Mouse (Mus musculus): ENCODE measurements around the gene Eri2.
"Not testable (repeated sequence)": the region's sequence is repeated elsewhere in the genome, so short reads cannot be mapped to it uniquely, and the experiment has no call there.

Eri2 gene

DNA sequence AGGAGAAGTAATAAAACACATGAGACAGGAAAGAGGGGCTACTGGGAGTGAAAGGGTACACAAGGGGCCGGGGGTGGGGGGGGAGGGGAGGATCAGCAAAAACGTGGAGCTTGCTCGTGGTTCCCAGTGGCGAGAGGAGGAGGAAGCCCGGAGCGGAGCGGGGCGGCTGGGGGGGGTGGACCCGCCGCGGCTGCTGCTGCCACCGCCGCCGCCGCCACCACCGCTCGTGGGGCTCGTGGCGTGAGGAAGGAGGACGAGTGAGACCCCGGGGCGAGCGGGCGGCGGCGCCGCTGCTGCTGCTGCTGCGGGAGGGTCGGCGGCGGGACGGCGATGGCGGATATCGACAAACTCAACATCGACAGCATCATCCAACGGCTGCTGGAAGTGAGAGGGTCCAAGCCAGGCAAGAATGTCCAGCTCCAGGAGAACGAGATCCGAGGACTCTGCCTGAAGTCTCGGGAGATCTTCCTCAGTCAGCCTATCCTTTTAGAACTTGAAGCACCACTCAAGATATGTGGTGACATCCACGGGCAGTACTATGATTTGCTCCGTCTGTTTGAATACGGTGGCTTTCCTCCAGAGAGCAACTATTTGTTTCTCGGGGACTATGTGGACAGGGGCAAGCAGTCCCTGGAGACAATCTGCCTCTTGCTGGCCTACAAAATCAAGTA is 53.9 kb downstream of the Eri2 start:
- not testable (repeated sequence) for DNase-seq

DNA sequence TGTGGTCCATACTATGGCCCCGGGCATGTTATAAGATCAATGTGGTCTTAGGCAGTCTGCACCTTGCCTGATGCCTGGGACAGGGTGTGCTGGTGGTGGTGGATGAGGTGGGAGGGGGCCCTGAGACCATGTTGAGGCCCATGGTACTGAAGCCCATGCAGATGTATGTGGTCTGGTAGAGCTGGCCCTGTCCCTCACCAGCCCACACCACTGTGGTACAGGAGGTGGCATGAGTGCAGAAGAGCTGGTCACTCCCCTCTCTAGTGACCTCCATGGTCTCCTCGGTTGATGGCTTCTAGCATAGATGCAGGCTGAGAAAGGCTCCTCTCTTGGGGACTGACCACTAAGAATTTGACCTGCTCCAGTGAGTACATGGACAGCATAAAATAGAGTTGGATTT is 55.0 kb downstream of the Eri2 start:
- DNase-seq = no peak

DNA sequence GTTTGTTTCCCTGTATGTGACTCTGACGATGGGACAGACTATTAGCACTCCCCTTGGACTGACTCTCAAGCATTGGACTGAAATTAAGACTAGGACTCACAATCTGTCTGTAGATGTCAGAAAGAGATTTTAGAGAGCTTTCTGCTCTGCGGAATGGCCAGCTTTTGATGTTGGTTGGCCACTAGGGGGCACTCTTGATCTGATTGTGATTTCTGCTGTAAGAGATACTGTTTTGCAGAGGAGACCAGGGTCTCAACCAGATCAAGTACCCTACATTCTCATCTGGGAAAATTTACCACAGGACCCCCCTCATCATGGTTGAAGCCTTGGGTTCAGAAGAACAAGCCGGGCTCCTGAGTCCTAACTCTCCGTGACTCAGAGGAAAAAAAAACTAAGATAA is 62.6 kb downstream of the Eri2 start:
- DNase-seq = not testable (repeated sequence)

DNA sequence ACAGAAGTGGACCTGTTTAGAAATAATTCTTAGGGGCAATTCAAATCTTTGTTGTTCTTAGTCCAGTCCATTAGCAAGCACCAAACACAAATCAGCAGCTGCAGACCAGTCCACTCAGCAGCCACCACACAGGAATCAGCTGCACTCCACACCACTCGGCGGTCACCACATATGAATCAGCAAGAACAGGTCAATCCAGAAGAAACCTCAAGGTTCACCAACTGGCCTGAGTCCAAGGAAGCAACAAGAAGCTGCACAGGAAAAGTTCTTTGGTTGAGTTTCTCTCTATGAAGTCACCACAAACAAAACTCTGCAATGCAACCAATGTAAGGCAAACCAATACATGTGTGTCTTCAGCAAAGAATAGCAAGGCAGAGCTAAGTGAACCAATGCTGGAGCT is 66.2 kb downstream of the Eri2 start:
- DNase-seq = no peak

DNA sequence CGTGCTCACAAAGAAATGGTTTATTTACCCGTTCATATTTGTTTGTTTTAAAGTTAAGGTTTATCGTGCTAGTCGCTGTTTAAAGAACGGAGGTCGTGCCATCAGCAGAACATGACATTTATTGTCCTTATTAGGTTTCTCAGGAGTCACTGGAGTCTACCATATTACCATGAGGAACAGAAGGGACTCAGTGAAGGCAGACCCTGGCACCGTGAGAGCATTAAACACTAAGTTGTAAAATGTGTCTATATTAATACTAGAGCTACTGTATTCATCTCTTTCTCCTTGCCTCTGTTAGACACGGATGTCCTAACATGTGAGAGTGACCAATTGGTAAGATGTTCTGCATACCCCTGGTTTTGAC is 72.9 kb downstream of the Eri2 start:
- DNase-seq = peak; percentile 28

DNA sequence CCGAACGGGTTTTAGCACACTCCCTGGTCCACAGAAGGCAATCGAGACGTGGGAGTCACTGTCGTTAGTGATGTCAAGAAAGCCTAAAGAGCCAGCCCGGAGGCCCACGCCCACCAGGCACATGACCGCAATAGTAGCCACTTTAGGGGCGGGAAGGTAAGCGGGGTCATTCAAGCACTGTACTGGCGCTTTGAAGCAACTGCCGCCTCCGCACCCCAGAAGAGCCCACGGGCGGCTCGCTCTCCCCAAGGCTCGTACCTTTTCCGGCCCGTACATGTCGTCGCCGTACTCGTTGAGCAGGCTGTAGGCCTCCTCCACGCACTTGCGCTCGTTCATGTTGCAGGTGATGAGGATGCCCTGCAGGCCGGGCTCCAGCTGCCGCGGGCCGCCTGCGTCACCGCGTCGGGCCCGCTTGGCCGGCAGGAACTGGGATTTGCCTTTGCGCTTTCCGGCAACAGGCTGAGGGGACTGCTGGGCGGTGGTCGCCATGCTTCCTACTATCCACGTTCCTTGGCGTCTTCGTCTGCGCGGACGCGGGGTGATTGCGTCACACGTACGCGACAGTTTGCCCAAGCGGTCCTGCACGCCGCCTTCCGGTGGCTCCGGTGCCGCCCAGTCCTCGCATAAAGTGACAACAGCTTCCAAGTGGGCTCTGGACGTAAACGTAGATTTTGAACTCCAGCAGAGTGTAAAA is 73.5 kb downstream of the Eri2 start, which contains the start of gene Thumpd1:
Gene Thumpd1 (minus strand): TSS at position 546 of the 694 bp plus-strand sequence.
- peak; percentile 98 for DNase-seq

Data from right cerebral cortex, postnatal 4 days (tissue).